ENCODE assay signal across 8 mouse cellular contexts in the genomic region with DNA sequence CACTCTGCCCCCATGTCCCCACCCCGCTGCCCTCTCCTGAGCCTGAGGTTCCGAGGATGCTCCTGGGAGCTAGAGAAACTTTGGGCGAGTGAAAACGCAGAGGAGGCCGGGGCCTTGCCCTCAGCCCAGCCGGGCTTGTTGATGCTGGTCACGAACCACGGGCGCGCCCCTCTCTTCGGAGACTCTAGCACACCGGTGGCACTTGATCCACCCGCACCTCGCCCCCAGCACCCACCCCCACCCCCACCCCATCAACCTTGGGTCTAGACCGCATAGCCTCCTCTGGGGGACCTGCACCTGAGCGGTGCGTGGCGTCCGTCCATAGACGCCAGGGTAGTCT. TPM values are rescaled to one million over a fixed set of nuclear protein-coding genes. Genes with fewer than 3 reads are reported as not detected.
DNase-seq lines count a peak whose midpoint lies in the region; ATAC-seq lines count a peak whose summit lies in the region.

No protein-coding gene starts in this region.

- peak overlapping the region; percentile 92 for H3K4me2 ChIP-seq in lung, embryonic 15.5 days
- H3K4me2 ChIP-seq in embryonic facial prominence, embryonic 15.5 days (replicated peaks) = peak overlapping the region; percentile 96
- peak overlapping the region; percentile 96 for H3K4me2 ChIP-seq in limb, embryonic 11.5 days (ENCODE audit: low read depth, severe bottlenecking)
- peak overlapping the region; percentile 89 for H3K4me2 ChIP-seq in neural tube, embryonic 15.5 days

- peak overlapping the region; percentile 74; the same call in 1 of the 2 replicates for H3K27ac ChIP-seq in lung, embryonic 15.5 days
- H3K27ac ChIP-seq in embryonic facial prominence, embryonic 15.5 days (replicated peaks) = no peak overlapping the region
- H3K27ac ChIP-seq in limb, embryonic 11.5 days (replicated peaks; ENCODE audit: low read depth, low read length) = no peak overlapping the region
- no peak overlapping the region for H3K27ac ChIP-seq in neural tube, embryonic 15.5 days (replicated peaks)

- ATAC-seq in lung, embryonic 15.5 days (ENCODE audit: borderline replicate concordance, extremely low read depth, low FRiP score, low TSS enrichment) = peak; percentile 19; the same call in 1 of the 2 replicates
- ATAC-seq in embryonic facial prominence, embryonic 15.5 days (ENCODE audit: insufficient number of reproducible peaks, low FRiP score, low TSS enrichment, low read depth) = peak; percentile 49; the same call in 1 of the 2 replicates
- ATAC-seq in limb, embryonic 11.5 days (ENCODE audit: insufficient number of reproducible peaks, low FRiP score, low TSS enrichment, low read depth) = peak; percentile 54
- ATAC-seq in neural tube, embryonic 15.5 days (ENCODE audit: low FRiP score) = peak; percentile 32

- peaks cover 29% of the 10 kb centered on the region for H3K4me1 ChIP-seq in lung, embryonic 15.5 days
- peaks cover 34% of the 10 kb centered on the region for H3K4me1 ChIP-seq in embryonic facial prominence, embryonic 15.5 days
- H3K4me1 ChIP-seq in limb, embryonic 11.5 days (ENCODE audit: control insufficient read depth, insufficient read depth, low read length) = peaks cover 14% of the 10 kb centered on the region
- peaks cover 29% of the 10 kb centered on the region for H3K4me1 ChIP-seq in neural tube, embryonic 15.5 days

- H3K36me3 ChIP-seq in lung, embryonic 15.5 days = no peaks in the 10 kb centered on the region
- no peaks in the 10 kb centered on the region for H3K36me3 ChIP-seq in embryonic facial prominence, embryonic 15.5 days
- H3K36me3 ChIP-seq in limb, embryonic 11.5 days (ENCODE audit: control insufficient read depth, insufficient read depth, low read length) = no peaks in the 10 kb centered on the region
- H3K36me3 ChIP-seq in neural tube, embryonic 15.5 days = no peaks in the 10 kb centered on the region

- H3K27me3 ChIP-seq in lung, embryonic 15.5 days = peaks cover 74% of the 10 kb centered on the region
- peaks cover 74% of the 10 kb centered on the region for H3K27me3 ChIP-seq in embryonic facial prominence, embryonic 15.5 days
- peaks cover 56% of the 10 kb centered on the region for H3K27me3 ChIP-seq in limb, embryonic 11.5 days (ENCODE audit: control insufficient read depth, insufficient read depth, low read length)
- peaks cover 47% of the 10 kb centered on the region for H3K27me3 ChIP-seq in neural tube, embryonic 15.5 days (replicated peaks)

- H3K9me3 ChIP-seq in lung, embryonic 15.5 days = no peaks in the 10 kb centered on the region
- no peaks in the 10 kb centered on the region for H3K9me3 ChIP-seq in embryonic facial prominence, embryonic 15.5 days (replicated peaks)
- no peaks in the 10 kb centered on the region for H3K9me3 ChIP-seq in limb, embryonic 11.5 days (ENCODE audit: control insufficient read depth, low read length)
- no peaks in the 10 kb centered on the region for H3K9me3 ChIP-seq in neural tube, embryonic 15.5 days (replicated peaks)

- DNase-seq in lung, postnatal 10 days = no peak
- DNase-seq in limb, embryonic 11.5 days (ENCODE audit: low spot score) = no peak
- DNase-seq in kidney, adult 18-20 months = no peak
- DNase-seq in spleen, postnatal 10 days (ENCODE audit: low spot score in 2 of 2) = no peak
- no peak for DNase-seq in right cerebral cortex, postnatal 25 days

- H3K9ac ChIP-seq in lung, embryonic 15.5 days = peak overlapping the region; percentile 79
- peak overlapping the region; percentile 83 for H3K9ac ChIP-seq in embryonic facial prominence, embryonic 15.5 days
- peak overlapping the region; percentile 74 for H3K9ac ChIP-seq in limb, embryonic 11.5 days (ENCODE audit: low read length)
- peak overlapping the region; percentile 49 for H3K9ac ChIP-seq in neural tube, embryonic 15.5 days (replicated peaks)

- 2% methylated on average over 20 of the region's 20 CpGs for WGBS in lung, embryonic 15.5 days
- 1% methylated on average over 18 of the region's 20 CpGs for WGBS in embryonic facial prominence, embryonic 15.5 days
- WGBS in limb, embryonic 11.5 days = under 1% methylated on average over 19 of the region's 20 CpGs
- WGBS in neural tube, embryonic 15.5 days = 1% methylated on average over 20 of the region's 20 CpGs

- H3K4me3 ChIP-seq in lung, embryonic 15.5 days = peak overlapping the region; percentile 61
- peak overlapping the region; percentile 73 for H3K4me3 ChIP-seq in embryonic facial prominence, embryonic 15.5 days (replicated peaks)
- H3K4me3 ChIP-seq in limb, embryonic 11.5 days (ENCODE audit: low read depth, low read length) = peak overlapping the region; percentile 56
- peak overlapping the region; percentile 50 for H3K4me3 ChIP-seq in neural tube, embryonic 15.5 days (replicated peaks)

RNA-seq across cellular contexts. Expression of a gene that starts 0.7 kb away (rescaled TPM):
- 0.16 TPM in 1 of 2 replicates, not detected in the other for polyA plus RNA-seq in lung, embryonic 15.5 days (2015; fragmentation: Nextera tagmentation; extraction: Ambion mirVana)
- 0.14 TPM in 1 of 2 replicates, not detected in the other for polyA plus RNA-seq in embryonic facial prominence, embryonic 15.5 days (2015; fragmentation: Nextera tagmentation; extraction: Ambion mirVana)
- polyA plus RNA-seq in limb, embryonic 11.5 days (2014; fragmentation: Nextera tagmentation; extraction: Ambion mirVana) = 0.10 TPM in 1 of 2 replicates, not detected in the other
- polyA plus RNA-seq in neural tube, embryonic 15.5 days (2015; fragmentation: Nextera tagmentation; extraction: Ambion mirVana) = 0.06 TPM in 1 of 2 replicates, not detected in the other

RNA-seq across cellular contexts. Expression of a gene that starts 17.8 kb away (rescaled TPM):
- 24.3 and 25.1 TPM in 2 replicates for polyA plus RNA-seq in lung, embryonic 15.5 days (2015; fragmentation: Nextera tagmentation; extraction: Ambion mirVana)
- 21.9 and 22.7 TPM in 2 replicates for polyA plus RNA-seq in embryonic facial prominence, embryonic 15.5 days (2015; fragmentation: Nextera tagmentation; extraction: Ambion mirVana)
- polyA plus RNA-seq in limb, embryonic 11.5 days (2014; fragmentation: Nextera tagmentation; extraction: Ambion mirVana) = 31.4 and 34.4 TPM in 2 replicates
- 18.1 and 19.8 TPM in 2 replicates for polyA plus RNA-seq in neural tube, embryonic 15.5 days (2015; fragmentation: Nextera tagmentation; extraction: Ambion mirVana)

RNA-seq across cellular contexts. Expression of a gene that starts 22.4 kb away (rescaled TPM):
- polyA plus RNA-seq in lung, embryonic 15.5 days (2015; fragmentation: Nextera tagmentation; extraction: Ambion mirVana) = 208 and 212 TPM in 2 replicates
- polyA plus RNA-seq in embryonic facial prominence, embryonic 15.5 days (2015; fragmentation: Nextera tagmentation; extraction: Ambion mirVana) = 213 and 215 TPM in 2 replicates
- 174 and 187 TPM in 2 replicates for polyA plus RNA-seq in limb, embryonic 11.5 days (2014; fragmentation: Nextera tagmentation; extraction: Ambion mirVana)
- 192 and 193 TPM in 2 replicates for polyA plus RNA-seq in neural tube, embryonic 15.5 days (2015; fragmentation: Nextera tagmentation; extraction: Ambion mirVana)
